Mouse (Mus musculus) right cerebral cortex, postnatal 4 days (tissue): Measurements from ENCODE around the gene Scamp1.
A peak's percentile ranks its signal among the peaks of the same experiment; 100 is the strongest.
"Not testable (repeated sequence)": the region's sequence is repeated elsewhere in the genome, so short reads cannot be mapped to it uniquely, and the experiment has no call there.

ENCODE experiments used
- DNase-seq: peaks from one replicate; pipeline ENCODE4 v3.0.0-alpha.2; 2022

Scamp1 gene

DNA sequence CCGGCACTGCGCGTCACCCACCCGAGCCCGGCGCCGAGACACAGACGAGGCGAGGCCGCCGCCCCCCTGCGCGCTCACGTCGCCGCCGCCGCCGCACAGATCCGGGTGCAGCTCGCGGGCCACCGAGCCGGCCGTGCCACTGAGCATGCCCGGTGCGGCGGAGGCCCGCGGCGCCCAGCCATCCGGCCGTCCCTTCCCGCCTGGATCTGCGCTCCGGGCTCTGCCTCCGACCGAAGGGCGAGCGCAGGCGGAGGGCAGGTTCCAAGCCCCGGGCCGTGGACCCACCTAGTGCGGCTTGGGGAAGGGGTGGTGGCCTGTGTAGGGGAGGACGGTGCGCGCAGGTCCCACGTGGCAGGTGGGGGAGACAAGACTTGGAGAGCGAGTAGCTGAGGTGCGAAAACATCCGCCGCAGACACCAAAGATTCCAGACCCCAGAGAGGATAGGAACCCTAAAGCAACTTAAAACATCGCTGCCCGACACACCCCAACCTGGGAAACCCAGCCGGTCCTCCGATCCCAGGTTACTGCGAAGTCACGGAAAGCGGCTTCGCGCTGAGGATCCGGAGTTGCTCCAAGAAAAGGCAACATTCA is at the start of gene Scamp1:
TSS of gene Scamp1 (minus strand) at position 577 of the 591 bp plus-strand sequence.
- DNase-seq, result peak; percentile 86

DNA sequence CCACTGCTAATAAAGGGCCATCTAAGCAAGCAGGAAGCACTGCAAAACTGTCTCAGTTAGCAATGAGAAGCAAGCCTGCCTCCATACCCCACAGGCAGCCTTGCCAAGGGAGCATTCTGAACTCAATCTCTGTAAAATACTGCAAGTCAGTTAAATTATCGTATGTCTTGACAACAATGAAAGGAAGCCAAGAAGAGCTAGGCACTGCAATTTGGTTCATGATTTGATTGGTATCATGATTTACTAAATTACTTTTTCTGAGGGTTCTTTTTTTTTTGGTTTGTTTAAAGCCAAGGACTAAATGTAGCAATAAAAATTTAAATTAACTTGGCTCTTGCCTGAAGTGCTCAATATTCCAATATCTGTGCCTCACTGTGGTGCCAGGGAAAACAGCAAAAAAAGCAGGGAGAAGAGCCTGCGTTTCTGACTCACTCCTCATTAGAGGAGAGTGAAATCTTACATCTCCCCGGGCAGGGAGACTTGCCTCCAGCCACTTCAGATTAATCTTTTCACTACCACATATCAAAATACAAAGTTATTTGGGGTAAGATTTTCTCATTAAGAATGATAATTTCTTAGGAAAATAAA is 44.8 kb upstream of the Scamp1 start:
- DNase-seq, result no peak

- DNase-seq, result not testable (repeated sequence)
Observed at GRCm38 (mm10) chr13:94329005-94329404, 43.3 kb upstream of the Scamp1 start.

- DNase-seq, result no peak
Observed at GRCm38 (mm10) chr13:94328063-94328462, 42.4 kb upstream of the Scamp1 start.

GRCm38 (mm10) chr13:94322475-94322874 is 36.8 kb upstream of the Scamp1 start:
- no peak for DNase-seq

DNA sequence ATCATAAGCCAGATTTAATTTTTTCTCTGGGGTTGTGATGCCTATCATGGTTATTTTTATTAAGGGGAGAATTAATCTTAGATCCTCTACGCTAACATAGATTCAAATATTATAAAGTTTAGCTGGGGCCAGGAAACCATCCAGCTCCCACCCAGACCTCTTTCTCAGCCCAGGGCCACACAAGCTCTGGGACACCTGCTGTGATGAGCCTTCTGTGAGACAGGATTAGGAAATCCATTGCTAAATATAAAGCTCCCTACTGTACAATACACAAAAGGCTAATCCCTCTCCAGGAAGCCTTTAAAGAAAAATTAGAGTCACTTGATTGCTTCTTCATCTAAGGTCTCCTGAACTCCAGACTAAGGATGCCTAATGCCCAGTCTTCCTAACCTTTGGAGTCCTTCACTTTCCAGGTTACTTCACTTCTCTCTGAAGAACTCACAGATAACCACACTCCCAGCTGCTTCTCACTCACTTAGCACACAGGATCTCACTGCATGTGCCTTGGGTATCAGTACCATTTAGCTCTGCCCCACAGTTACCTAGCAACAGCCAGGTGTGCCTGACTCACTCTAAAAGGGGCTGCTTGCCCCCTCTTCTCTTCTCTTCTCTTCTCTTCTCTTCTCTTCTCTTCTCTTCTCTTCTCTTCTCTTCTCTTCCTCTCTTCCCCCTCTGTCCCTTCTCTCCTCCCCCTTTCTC is 35.6 kb upstream of the Scamp1 start:
- no peak for DNase-seq

- no peak for DNase-seq
Observed at GRCm38 (mm10) chr13:94316975-94317511, 31.4 kb upstream of the Scamp1 start.

GRCm38 (mm10) chr13:94312812-94313211 is 27.2 kb upstream of the Scamp1 start:
- not testable (repeated sequence) for DNase-seq

DNA sequence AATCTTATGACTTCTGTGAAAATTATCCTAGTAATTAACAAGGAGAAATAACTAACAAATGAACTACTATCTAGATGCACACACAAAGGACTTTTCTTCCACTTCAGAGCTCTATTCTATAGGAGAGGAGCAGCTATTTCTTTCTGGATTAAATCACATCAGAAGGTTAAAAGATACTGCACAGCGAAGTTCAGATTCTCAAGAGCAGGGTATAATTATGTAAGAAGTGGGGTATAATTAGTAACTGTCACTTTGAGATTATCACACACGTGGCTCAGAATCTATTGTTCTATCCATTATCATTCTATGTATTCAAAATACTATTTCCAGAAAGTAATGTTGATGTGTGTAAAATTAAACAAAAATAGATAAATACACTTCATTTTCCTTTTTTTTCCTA is 22.6 kb upstream of the Scamp1 start:
- no peak for DNase-seq

GRCm38 (mm10) chr13:94307531-94307930 is 21.9 kb upstream of the Scamp1 start:
- DNase-seq, result no peak

GRCm38 (mm10) chr13:94306968-94307289 is 21.3 kb upstream of the Scamp1 start:
- DNase-seq, result no peak

- peak; percentile 17 for DNase-seq
Observed at GRCm38 (mm10) chr13:94306277-94306967, 20.8 kb upstream of the Scamp1 start.

- DNase-seq, result no peak
Observed at GRCm38 (mm10) chr13:94300946-94301538, 15.4 kb upstream of the Scamp1 start.

- DNase-seq, result no peak
Observed at GRCm38 (mm10) chr13:94300232-94300631, 14.6 kb upstream of the Scamp1 start.

GRCm38 (mm10) chr13:94298401-94298800 is 12.7 kb upstream of the Scamp1 start:
- no peak for DNase-seq

- DNase-seq, result no peak
Observed at GRCm38 (mm10) chr13:94296371-94296770, 10.7 kb upstream of the Scamp1 start.

GRCm38 (mm10) chr13:94295922-94296321 is 10.3 kb upstream of the Scamp1 start:
- no peak for DNase-seq

- DNase-seq, result no peak
Observed at GRCm38 (mm10) chr13:94294886-94295285, 9.2 kb upstream of the Scamp1 start.

GRCm38 (mm10) chr13:94293911-94294310 is 8.3 kb upstream of the Scamp1 start:
- no peak for DNase-seq

DNA sequence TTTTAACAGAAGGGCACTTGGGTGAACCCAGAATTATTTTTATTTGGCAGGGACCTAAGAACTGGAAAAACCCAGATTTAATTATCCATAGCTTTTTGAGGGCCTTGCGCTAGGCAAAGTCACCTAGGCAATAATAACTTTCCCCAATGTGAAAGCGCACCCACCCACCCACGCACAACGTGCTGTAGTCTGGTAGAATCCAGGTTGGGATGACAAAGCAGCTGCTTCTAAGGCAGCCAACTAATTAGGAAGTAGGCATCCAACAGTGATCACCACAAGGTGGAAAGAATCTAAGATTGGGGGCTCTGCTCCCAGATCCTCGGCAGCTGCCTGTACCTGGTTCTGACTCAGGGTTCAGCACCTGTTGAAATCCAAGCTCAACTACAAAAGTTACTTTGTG is 538 bp upstream of the Scamp1 start:
- no peak for DNase-seq

GRCm38 (mm10) chr13:94284543-94285269 is 951 bp downstream of the Scamp1 start:
- peak; percentile 35 for DNase-seq

DNA sequence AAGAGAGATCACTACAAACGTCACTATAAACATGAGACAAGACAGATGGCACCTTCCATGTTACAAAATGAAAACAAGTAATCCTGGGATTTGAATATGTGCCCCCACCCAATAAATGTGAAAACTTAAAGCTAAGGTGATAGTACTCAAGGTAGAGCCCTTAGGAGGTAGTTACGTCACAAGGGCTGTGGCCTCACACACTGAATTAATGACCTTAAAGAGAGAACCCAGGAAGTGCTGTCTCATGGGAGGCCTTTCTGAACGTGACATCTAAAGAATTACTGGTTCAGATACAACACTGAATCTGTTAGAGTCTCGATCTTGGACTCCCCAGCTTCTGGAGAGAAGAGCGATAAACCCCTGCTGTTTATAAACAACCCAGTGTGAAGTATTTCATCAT is 6.2 kb downstream of the Scamp1 start:
- no peak for DNase-seq
